Mouse (Mus musculus): ENCODE data around the gene Lmod3.

DNA sequence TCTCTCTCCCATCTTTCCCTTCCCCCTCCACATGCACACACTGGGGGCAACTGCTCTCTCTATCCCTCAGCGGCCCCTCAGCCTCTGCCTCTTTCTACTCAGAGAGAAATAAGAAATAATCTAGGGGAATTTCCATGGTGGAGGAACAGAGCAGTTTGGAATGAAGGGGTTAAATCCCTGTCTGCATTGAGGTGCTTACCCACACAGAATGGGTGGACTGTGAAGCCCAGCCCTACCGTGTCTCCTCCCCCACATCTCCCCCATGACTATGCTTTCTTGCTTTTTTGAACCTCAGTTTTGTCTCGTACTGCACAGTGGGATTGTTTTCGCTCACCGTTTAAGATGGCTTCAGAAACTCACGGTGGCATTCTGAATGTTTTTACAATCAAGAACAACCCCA is 30.2 kb downstream of the Lmod3 start:
- TF ChIP-seq CTCF (IDR thresholded peaks at IDR 0.05; ENCODE audit: low read depth, low read length) (no peak), POLR2A (IDR thresholded peaks at IDR 0.05; ENCODE audit: borderline replicate concordance, low read depth, low read length) (no peak)

Measured in bone marrow macrophage, adult 2 months (primary cell).